Mouse (Mus musculus) MEL (cell line): ENCODE results near the gene Adh1. TPM values are rescaled to one million over a fixed set of nuclear protein-coding genes. Genes with fewer than 3 reads are reported as not detected.

Experiments
- polyA plus RNA-seq, 2 experiments: library from polyadenylated mRNA; stranded (reverse) in 1 of 2; unstranded in 1 of 2; fragments of >175 nt in 1 of 2; fragments of >200 nt in 1 of 2; gene quantifications; 2 replicates each; pipeline versions ENCODE4 v1.2.1 to v1.2.4; 2012; ENCODE audit warnings: low replicate concordance in 2 of 2, low read depth in 1 of 2; ENCODE audit not compliant: insufficient read length in 2 of 2, insufficient read depth in 1 of 2, missing spikeins in 1 of 2
- total RNA-seq: library from RNA; depleted of rRNA; stranded (reverse); fragments of 300-350 nt; gene quantifications from 2 replicates; pipeline ENCODE4 v1.2.3, GENCODE M21; 2012; rRNA removed

Gene Adh1
- total and polyA plus RNA-seq, 3 experiments: 0.15 TPM; not detected in 2

Other genes starting within 250 kb of the Adh1 start
- gene 1110002E22Rik, start 195.9 kb upstream of the Adh1 start, total RNA-seq: under 0.01 and 0.03 TPM in 2 replicates
- gene 1110002E22Rik, start 195.9 kb upstream of the Adh1 start, polyA plus RNA-seq: under 1 TPM in 1 of 2 experiments, not detected in 1; 0.03 TPM
- not detected in 2 replicates for gene Gm5105, start 193.6 kb upstream of the Adh1 start, total RNA-seq
- not detected for gene Gm5105, start 193.6 kb upstream of the Adh1 start, polyA plus RNA-seq
- 9.7 and 12.1 TPM in 2 replicates for gene Trmt10a, start 117.5 kb upstream of the Adh1 start, total RNA-seq
- 10 to 100 TPM in 1 of 2 experiments, not detected in 1; 18.1 TPM for gene Trmt10a, start 117.5 kb upstream of the Adh1 start, polyA plus RNA-seq
- gene Mttp, start 116.0 kb upstream of the Adh1 start, total RNA-seq: 2.5 and 2.7 TPM in 2 replicates
- 1 to 10 TPM in 1 of 2 experiments, not detected in 1; 4.4 TPM for gene Mttp, start 116.0 kb upstream of the Adh1 start, polyA plus RNA-seq
- not detected in 2 replicates for gene 4930579F01Rik, start 67.2 kb upstream of the Adh1 start, total RNA-seq
- gene 4930579F01Rik, start 67.2 kb upstream of the Adh1 start, polyA plus RNA-seq: not detected
- not detected in 2 replicates for gene Adh7, start 43.2 kb upstream of the Adh1 start, total RNA-seq
- not detected for gene Adh7, start 43.2 kb upstream of the Adh1 start, polyA plus RNA-seq
- gene Adh6a, start 52.3 kb downstream of the Adh1 start, total RNA-seq: 0.10 TPM in 1 of 2 replicates, not detected in the other
- gene Adh6a, start 52.3 kb downstream of the Adh1 start, polyA plus RNA-seq: 1 to 10 TPM in 1 of 2 experiments, not detected in 1; 1.5 TPM
- gene Adh6b, start 80.8 kb downstream of the Adh1 start, total RNA-seq: not detected in 2 replicates
- gene Adh6b, start 80.8 kb downstream of the Adh1 start, polyA plus RNA-seq: not detected
- gene Adh4, start 154.5 kb downstream of the Adh1 start, total RNA-seq: not detected in 2 replicates
- gene Adh4, start 154.5 kb downstream of the Adh1 start, polyA plus RNA-seq: not detected
- gene Adh5, start 182.1 kb downstream of the Adh1 start, total RNA-seq: 127 and 128 TPM in 2 replicates
- 100 to 1,000 TPM; 187 to 351 TPM for gene Adh5, start 182.1 kb downstream of the Adh1 start, polyA plus RNA-seq
- gene Metap1, start 228.5 kb downstream of the Adh1 start, total RNA-seq: 71.0 and 73.1 TPM in 2 replicates
- 10 to 100 TPM; 57.4 to 96.3 TPM for gene Metap1, start 228.5 kb downstream of the Adh1 start, polyA plus RNA-seq